Mouse (Mus musculus): ENCODE measurements around the gene Btrc. TPM values are rescaled to one million over a fixed set of nuclear protein-coding genes. Genes with fewer than 3 reads are reported as not detected.

The Btrc gene
- polyA plus RNA-seq, 1 experiment from 2014 or later, result 46.1 TPM

DNA sequence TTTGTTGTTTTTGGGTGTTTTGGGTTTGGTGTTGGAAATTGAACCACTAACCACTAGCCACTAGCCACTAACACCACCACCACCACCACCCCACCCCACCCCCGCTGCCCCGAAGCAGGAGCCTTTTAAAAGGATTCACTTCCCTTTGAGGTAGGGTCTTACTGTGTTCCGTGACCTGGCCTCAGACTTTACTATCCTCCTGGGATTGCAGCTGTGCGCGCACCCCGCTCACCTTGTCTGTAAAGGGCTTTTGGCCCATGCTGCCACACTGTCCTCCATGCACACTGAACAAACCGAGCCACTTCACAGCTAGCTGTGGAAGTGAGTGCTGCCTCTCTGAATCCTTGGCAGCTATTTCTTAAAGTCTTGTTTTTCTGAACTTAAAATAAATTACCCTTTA is 141.9 kb downstream of the Btrc start:
- Histone ChIP-seq H3K4me1 (replicated peaks) (peaks cover 11% of the 10 kb centered on the region; the same call in 1 of the 2 replicates), H3K9me3 (replicated peaks) (no peaks in the 10 kb centered on the region), H3K9ac (no peak overlapping the region), H3K27me3 (no peaks in the 10 kb centered on the region), H3K4me2 (no peak overlapping the region), H3K4me3 (replicated peaks) (no peak overlapping the region), H3K27ac (replicated peaks) (no peak overlapping the region), H3K36me3 (replicated peaks) (peaks cover 54% of the 10 kb centered on the region)
- WGBS (ENCODE audit: insufficient replicate concordance), result 84% methylated on average over 7 of the region's 7 CpGs
- no peak for ATAC-seq (ENCODE audit: insufficient read depth)

DNA sequence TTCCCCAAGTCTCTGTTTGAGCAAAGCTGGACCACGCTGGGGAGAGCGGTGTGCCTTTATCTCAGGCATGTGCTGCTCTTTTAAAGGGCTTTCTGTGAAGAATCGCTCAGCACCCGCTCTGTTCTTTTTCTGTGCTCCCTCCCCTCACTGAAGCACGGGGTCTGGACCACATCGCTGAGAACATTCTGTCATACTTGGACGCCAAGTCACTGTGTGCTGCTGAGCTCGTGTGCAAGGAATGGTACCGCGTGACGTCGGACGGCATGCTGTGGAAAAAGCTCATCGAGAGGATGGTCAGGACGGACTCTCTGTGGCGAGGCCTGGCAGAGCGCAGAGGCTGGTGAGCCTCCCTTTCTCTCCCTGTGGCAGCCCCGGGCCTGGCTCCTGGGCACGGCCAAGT is 144.0 kb downstream of the Btrc start:
- Histone ChIP-seq H3K4me3 (replicated peaks) (no peak overlapping the region), H3K36me3 (replicated peaks) (peaks cover 66% of the 10 kb centered on the region), H3K27ac (replicated peaks) (no peak overlapping the region), H3K4me2 (no peak overlapping the region), H3K27me3 (no peaks in the 10 kb centered on the region), H3K9ac (no peak overlapping the region), H3K4me1 (replicated peaks) (peaks cover 11% of the 10 kb centered on the region; the same call in 1 of the 2 replicates), H3K9me3 (replicated peaks) (no peaks in the 10 kb centered on the region)
- WGBS (ENCODE audit: insufficient replicate concordance), result 89% methylated on average over 19 of the region's 19 CpGs
- ATAC-seq (ENCODE audit: insufficient read depth), result no peak

DNA sequence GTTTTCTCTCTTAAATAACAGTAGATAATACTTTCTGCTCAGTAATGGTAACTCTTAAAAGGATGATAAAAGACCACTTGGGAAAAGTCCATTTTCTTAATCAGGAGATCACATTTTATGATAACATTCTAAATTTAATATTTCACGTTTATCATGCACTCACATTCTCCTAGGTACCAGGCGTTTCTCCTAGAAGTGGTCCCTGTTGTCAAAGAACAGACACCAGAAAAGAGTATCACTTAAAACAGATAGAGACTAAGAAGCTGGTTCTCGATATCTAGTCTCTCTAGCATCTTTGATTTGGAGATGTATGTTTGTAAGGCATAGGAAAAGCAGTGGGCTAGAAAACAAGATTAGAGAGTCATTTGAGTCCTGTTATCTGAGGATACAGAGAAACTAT is 147.1 kb downstream of the Btrc start:
- Histone ChIP-seq H3K9me3 (replicated peaks) (no peaks in the 10 kb centered on the region), H3K9ac (no peak overlapping the region), H3K4me3 (replicated peaks) (no peak overlapping the region), H3K4me2 (no peak overlapping the region), H3K36me3 (replicated peaks) (peaks cover 74% of the 10 kb centered on the region), H3K27me3 (no peaks in the 10 kb centered on the region), H3K27ac (replicated peaks) (no peak overlapping the region), H3K4me1 (replicated peaks) (peaks cover 7% of the 10 kb centered on the region; the same call in 1 of the 2 replicates)
- no peak for ATAC-seq (ENCODE audit: insufficient read depth)
- 16% methylated on average over 3 of the region's 3 CpGs for WGBS (ENCODE audit: insufficient replicate concordance)

DNA sequence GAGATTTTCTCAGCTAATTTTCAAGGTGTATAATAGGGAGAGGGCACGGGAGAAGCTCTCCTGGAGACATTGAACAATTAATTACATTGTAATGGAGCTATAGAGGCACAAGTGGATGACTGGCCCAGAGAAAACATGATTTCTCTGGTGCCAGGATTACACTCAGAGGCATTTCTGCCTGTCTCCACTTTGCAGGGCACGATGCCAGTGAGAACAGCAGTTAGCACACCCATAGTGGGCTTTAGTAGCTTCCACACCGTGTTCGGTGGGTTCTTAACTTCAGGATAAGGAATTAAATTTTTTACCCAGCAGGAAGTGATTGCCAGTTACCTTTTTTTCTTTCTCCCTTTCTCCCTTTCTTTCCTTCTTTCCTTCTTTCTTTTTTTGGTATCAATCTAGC is 147.9 kb downstream of the Btrc start:
- H3K9ac ChIP-seq, result no peak overlapping the region

DNA sequence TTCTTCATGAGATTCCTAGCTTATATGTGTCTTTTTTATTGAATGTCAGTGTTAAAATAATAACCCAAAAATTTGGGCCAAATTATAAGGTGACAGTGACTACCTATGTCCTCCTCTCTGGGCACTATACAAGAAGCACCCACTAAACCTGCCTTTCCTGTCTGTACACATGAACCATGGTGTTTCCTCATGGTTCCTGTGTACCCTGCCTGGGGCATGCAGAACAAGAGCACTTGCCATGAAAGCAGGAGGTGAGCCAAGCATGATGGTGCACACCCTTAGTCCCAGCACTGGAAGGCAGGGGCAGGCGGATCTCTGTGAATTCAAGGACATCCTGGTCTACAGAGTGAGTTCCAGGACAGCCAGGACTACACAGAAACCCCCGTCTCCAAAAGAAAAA is 151.8 kb downstream of the Btrc start:
- Histone ChIP-seq H3K9ac (no peak overlapping the region), H3K27me3 (no peaks in the 10 kb centered on the region), H3K36me3 (replicated peaks) (peaks cover 90% of the 10 kb centered on the region), H3K4me3 (replicated peaks) (no peak overlapping the region), H3K9me3 (replicated peaks) (no peaks in the 10 kb centered on the region), H3K4me2 (no peak overlapping the region), H3K27ac (replicated peaks) (no peak overlapping the region), H3K4me1 (replicated peaks) (no peaks in the 10 kb centered on the region)
- 88% methylated on average over 2 of the region's 2 CpGs for WGBS (ENCODE audit: insufficient replicate concordance)
- no peak for ATAC-seq (ENCODE audit: insufficient read depth)

More for the DNA sequence above, 147.9 kb downstream of the Btrc start:
- no peaks in the 10 kb centered on the region for H3K27me3 ChIP-seq
- no peak overlapping the region for H3K4me2 ChIP-seq
- H3K4me3 ChIP-seq (replicated peaks), result no peak overlapping the region
- ATAC-seq (ENCODE audit: insufficient read depth), result no peak
- WGBS (ENCODE audit: insufficient replicate concordance), result 85% methylated on average over 4 of the region's 4 CpGs
- peaks cover 80% of the 10 kb centered on the region for H3K36me3 ChIP-seq (replicated peaks)
- H3K4me1 ChIP-seq (replicated peaks), result peaks cover 7% of the 10 kb centered on the region; the same call in 1 of the 2 replicates
- H3K27ac ChIP-seq (replicated peaks), result no peak overlapping the region
- no peaks in the 10 kb centered on the region for H3K9me3 ChIP-seq (replicated peaks)

DNA sequence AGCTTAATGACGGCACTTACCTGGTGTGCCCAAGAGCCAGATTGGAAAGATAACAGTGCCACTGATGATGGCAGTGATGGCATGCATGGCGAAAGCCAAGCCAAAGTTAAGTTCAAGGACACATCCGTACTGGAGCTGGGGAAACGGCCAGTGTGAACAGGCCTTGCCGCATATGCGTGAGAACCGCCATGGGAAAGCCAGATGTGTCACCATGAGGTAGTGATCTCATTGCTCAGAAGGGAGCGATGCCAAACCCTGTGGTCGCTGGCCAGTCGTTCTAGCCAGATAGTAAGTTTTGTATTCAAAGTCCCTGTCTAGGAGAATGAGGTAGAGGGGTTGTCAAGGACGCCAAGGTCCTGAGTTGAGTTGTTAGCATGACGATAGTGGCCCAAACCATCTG is 152.7 kb downstream of the Btrc start:
- Histone ChIP-seq H3K4me3 (replicated peaks) (no peak overlapping the region), H3K4me2 (no peak overlapping the region), H3K4me1 (replicated peaks) (no peaks in the 10 kb centered on the region), H3K36me3 (replicated peaks) (peaks cover 97% of the 10 kb centered on the region), H3K27me3 (no peaks in the 10 kb centered on the region), H3K9ac (no peak overlapping the region), H3K9me3 (replicated peaks) (no peaks in the 10 kb centered on the region), H3K27ac (replicated peaks) (no peak overlapping the region)
- 92% methylated on average over 12 of the region's 12 CpGs for WGBS (ENCODE audit: insufficient replicate concordance)
- ATAC-seq (ENCODE audit: insufficient read depth), result no peak

DNA sequence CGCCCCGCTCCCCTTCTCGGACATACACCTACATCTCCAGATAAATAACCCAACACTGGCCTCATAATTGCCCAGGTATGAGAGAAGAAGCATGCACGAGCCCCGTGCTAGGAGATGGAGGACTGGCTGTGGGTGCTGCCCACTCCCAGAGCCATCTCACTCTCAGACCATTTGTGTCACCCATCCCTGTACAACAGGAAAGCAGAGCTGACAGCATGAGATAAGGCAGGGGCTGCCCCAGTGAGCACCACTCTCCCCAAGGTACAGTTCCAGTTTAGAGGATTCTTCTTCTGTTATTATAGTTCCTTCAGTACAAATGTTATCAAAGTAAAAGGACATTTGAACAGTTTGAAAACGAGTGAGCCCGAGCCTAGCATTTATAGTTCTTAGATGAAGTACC is 163.8 kb downstream of the Btrc start:
- no peaks in the 10 kb centered on the region for H3K9me3 ChIP-seq (replicated peaks)
- H3K9ac ChIP-seq, result no peak overlapping the region
- peaks cover 33% of the 10 kb centered on the region for H3K4me1 ChIP-seq (replicated peaks)
- 40% methylated on average over 7 of the region's 7 CpGs for WGBS (ENCODE audit: insufficient replicate concordance)
- 0 out of 2 replicates have a peak overlapping the region, but pooled peaks have one; percentile 6 for H3K27ac ChIP-seq (replicated peaks)
- no peak overlapping the region for H3K4me3 ChIP-seq (replicated peaks)
- H3K36me3 ChIP-seq (replicated peaks), result peaks cover 81% of the 10 kb centered on the region
- no peak overlapping the region for H3K4me2 ChIP-seq
- H3K27me3 ChIP-seq, result no peaks in the 10 kb centered on the region
- peak; percentile 50; the same call in 1 of the 2 replicates for ATAC-seq (ENCODE audit: insufficient read depth)

DNA sequence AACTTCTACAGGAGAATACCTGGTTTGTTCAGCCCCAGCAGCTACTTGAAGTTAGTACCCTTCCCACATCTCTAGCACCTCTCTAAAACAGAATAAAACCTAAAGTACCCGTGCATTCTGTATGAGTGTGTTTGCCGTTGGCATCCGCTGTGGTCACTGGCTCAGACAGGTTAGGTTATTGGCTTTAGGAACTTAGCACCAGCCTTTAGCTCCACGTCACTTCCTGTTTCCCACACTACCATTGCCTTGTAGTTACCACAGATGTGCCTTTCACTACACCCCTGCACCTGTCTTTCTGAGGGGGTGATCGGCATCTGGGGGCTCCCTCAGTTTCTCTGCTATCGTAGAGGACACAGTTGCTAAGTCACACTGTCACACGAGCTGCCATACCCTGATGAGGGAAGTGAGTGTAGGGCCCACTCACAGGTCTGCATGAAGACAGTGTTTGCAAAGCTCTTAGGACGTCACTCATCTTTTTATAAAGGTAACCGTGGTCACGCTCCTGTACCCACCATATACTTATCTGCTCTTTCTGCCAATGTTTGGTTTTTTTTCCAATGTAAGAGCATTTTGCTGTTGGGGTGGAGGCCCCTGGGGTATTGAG is 164.5 kb downstream of the Btrc start:
- peaks cover 75% of the 10 kb centered on the region for H3K36me3 ChIP-seq (replicated peaks)
- no peaks in the 10 kb centered on the region for H3K27me3 ChIP-seq
- H3K9ac ChIP-seq, result no peak overlapping the region
- H3K4me1 ChIP-seq (replicated peaks), result peaks cover 33% of the 10 kb centered on the region
- WGBS (ENCODE audit: insufficient replicate concordance), result 35% methylated on average over 10 of the region's 10 CpGs
- H3K4me3 ChIP-seq (replicated peaks), result no peak overlapping the region
- no peaks in the 10 kb centered on the region for H3K9me3 ChIP-seq (replicated peaks)
- ATAC-seq (ENCODE audit: insufficient read depth), result no peak
- H3K27ac ChIP-seq (replicated peaks), result 0 out of 2 replicates have a peak overlapping the region, but pooled peaks have one; percentile 6
- no peak overlapping the region for H3K4me2 ChIP-seq

DNA sequence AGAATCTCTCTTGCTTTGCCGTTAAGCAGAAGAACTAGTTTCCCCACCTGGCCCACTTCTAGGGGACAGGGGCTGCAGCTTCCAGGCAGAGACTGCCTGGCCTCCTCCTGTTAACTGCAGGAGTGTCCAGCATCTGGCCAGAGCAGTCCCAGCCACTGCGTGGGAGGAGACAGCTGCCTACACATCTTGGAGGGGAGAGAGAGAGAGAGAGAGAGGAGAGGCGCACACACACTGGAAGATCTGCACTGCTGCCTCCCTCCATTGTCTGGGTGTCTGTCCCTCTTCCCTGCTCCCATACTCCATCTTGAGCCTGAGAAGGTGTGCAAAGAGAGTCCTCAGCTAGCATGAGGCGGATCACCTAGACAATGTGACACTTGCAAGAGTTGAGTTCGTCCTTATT is 165.8 kb downstream of the Btrc start:
- Histone ChIP-seq H3K9me3 (replicated peaks) (no peaks in the 10 kb centered on the region), H3K27me3 (no peaks in the 10 kb centered on the region), H3K27ac (replicated peaks) (no peak overlapping the region), H3K36me3 (replicated peaks) (peaks cover 62% of the 10 kb centered on the region), H3K4me2 (no peak overlapping the region), H3K4me1 (replicated peaks) (peaks cover 38% of the 10 kb centered on the region), H3K4me3 (replicated peaks) (no peak overlapping the region), H3K9ac (no peak overlapping the region)
- ATAC-seq (ENCODE audit: insufficient read depth), result no peak
- WGBS (ENCODE audit: insufficient replicate concordance), result 68% methylated on average over 5 of the region's 5 CpGs

DNA sequence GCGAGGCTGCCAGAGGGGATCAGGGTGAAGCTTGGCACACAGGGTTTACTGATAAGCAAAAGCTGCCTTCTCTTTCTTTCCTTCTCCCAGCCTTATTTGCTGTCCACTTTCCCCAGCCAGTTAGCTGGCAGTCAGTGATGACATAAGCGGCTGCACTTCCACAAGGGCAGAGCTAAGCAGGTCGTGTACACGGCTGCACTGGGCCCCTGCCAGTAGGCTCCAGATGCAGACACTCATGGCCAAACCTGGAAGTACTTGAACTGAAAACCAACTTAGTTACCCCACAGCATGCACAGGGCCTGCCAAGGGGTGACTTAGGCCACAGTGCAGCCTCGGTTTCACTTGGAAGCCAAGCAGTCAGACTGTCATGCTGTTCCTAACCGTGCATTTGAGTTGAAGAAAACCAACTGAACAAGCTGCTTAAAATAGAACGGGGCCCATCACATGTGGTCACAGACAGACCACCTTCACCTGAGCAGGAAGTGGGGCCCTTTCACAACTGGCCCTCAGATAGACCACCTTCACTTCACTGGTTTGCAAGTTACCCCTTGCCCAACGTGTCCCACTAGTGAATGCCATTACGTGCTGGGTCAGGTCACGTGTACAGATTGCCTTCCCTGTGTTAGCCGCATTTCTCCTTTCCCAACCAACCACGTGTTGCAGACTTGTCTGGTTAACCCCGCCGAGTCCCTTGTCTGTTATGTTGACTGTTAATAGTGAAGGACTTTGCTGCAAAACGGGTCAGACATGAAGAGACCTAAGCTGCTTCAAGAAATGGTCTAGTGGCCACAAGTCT is 166.9 kb downstream of the Btrc start:
- WGBS (ENCODE audit: insufficient replicate concordance), result 40% methylated on average over 15 of the region's 15 CpGs
- H3K4me2 ChIP-seq, result no peak overlapping the region
- H3K9ac ChIP-seq, result no peak overlapping the region
- H3K4me1 ChIP-seq (replicated peaks), result peaks cover 46% of the 10 kb centered on the region
- H3K27me3 ChIP-seq, result no peaks in the 10 kb centered on the region
- ATAC-seq (ENCODE audit: insufficient read depth), result no peak
- H3K36me3 ChIP-seq (replicated peaks), result peaks cover 52% of the 10 kb centered on the region
- H3K4me3 ChIP-seq (replicated peaks), result no peak overlapping the region
- H3K9me3 ChIP-seq (replicated peaks), result no peaks in the 10 kb centered on the region
- H3K27ac ChIP-seq (replicated peaks), result no peak overlapping the region

DNA sequence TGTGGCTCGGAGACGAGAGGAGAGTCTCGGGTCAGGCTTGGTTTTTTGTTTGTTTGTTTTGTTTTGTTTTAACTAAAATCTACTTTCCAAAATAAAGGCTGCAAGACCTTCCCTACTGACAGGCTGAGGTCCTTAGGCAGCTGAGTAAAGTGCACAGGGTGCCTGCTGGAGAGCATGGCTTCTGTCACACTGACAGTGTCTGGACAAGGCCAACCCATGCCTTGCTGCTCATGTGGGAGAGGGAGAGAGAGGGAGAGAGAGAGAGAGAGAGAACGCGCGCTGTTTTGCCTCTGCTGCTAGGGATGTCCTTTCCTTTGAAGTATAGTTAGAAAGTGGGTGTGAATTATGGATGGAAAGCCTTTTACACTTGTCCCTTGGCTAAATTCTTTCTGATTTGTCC is 168.0 kb downstream of the Btrc start:
- Histone ChIP-seq H3K27me3 (no peaks in the 10 kb centered on the region), H3K9ac (no peak overlapping the region), H3K4me1 (replicated peaks) (peaks cover 46% of the 10 kb centered on the region), H3K27ac (replicated peaks) (no peak overlapping the region), H3K36me3 (replicated peaks) (peaks cover 45% of the 10 kb centered on the region), H3K4me3 (replicated peaks) (no peak overlapping the region), H3K9me3 (replicated peaks) (no peaks in the 10 kb centered on the region), H3K4me2 (no peak overlapping the region)
- ATAC-seq (ENCODE audit: insufficient read depth), result no peak
- 90% methylated on average over 6 of the region's 6 CpGs for WGBS (ENCODE audit: insufficient replicate concordance)
